Mouse (Mus musculus) left cerebral cortex, adult 8-10 months (tissue): Measurements from ENCODE around the gene Zfp39. TPM values are rescaled to one million over a fixed set of nuclear protein-coding genes. Genes with fewer than 3 reads are reported as not detected.

Source experiments
- DNase-seq, 2 experiments: peaks; one replicate each; pipeline ENCODE4 v3.0.0; 2022; ENCODE audit warnings: low spot score in 2 of 2
- total RNA-seq, 4 experiments: library from RNA; stranded (reverse); gene quantifications; 2 replicates each; pipeline ENCODE4 v1.2.4; 2022

Zfp39 gene
- total RNA-seq: 10 to 100 TPM in 3 of 4 experiments, 1 to 10 TPM in 1; 9.1 to 11.6 (median 10.4) TPM

DNA sequence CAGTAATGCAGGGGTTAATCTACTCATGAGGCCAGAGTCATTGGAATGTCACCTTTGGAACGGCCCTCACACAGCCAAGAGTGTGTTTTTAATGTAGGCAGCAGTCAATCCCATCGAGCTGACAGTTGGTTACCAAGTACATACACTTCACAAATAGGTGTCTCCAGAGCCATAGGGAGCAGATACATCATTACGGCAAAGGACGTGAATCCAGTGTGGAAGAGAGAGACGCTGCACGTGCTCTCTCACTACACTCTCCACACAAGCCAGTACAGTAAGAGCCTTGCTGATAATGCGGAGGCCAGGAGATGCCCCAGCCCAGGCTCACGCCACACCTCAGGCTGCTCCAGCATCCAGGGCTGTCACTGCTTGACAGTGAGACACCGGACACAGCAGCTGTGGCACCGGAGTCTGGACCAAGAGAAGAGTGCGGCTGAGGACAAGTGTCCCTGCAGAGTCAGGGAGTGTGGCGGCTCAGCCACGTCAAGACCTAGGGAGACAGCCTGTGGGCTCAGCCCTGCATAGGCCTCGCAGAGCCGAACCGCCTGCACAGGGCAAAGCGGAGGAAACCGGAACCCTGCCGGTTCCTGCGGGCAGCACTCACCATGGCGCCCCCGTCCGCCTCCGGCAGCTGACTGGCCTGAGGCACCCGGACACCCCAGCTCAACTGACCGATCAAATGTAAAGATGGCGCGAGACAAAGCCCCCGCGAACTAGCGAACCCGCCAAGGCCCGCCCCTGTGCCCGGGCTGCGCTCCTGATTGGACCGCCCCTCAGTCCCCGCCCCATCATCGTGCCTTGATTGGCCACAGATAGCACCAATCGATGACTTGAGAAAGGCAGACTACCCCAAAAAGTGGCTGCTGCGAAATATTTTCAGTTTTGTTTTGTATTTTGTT is at the start of gene Zfp39:
TSS of gene Zfp39 (minus strand) at position 715 of the 899 bp plus-strand sequence.
- peak; percentile 91 to 95 for DNase-seq

DNA sequence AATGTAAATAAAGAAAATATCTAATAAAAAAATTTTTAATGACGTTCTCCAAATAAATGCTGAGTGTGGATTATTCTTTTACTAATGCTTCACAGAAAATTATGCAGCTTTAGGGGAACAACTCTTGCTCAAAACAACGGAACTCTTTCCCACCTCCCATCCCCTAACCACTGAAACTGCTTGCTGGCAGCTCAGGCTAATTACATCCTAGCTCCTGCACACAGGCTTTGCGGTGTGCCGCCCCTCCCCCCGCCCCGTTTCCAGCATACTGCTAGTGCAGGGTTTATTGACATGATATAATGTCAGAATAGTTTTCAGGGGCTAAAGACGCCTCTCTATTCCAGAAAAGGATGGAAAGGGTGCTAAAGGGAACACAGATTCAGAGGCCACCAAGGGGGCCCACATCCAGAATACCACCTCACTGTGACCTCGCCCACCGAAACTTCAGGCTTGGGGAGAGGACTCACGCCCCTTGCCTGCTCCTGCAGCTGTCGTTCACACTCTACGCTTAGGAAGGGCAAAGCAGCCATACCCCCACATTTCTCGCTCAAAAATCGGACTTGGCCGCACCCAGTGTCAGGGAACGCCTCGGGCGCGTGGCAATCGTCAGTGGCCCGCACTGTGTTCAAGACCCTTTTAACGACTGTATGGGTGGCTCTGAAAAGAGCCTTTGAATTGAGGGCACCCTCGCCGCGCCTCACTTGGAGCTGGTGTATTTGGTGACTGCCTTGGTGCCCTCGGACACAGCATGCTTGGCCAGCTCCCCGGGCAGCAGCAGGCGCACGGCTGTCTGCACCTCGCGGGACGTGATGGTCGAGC is 49.5 kb upstream of the Zfp39 start:
- no peak for DNase-seq

DNA sequence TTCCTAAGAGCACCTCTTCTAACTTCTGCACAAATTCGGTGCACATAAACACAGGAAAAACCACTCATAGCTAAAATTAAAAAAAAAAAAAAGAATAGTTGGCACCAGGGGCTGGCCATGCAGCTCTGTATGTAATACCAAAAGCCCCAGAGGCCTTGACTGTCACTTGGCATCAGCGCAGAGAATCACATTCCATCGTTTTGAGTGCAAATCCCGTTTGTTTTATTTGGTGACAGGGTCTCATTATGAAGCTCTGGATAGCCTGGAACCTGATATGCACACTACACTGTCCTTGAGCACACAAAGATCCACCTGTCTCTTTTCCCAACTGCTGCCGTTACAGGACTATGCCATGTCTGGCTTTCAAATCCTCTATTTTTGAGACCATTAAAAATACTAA is 47.2 kb upstream of the Zfp39 start:
- DNase-seq: no peak

DNA sequence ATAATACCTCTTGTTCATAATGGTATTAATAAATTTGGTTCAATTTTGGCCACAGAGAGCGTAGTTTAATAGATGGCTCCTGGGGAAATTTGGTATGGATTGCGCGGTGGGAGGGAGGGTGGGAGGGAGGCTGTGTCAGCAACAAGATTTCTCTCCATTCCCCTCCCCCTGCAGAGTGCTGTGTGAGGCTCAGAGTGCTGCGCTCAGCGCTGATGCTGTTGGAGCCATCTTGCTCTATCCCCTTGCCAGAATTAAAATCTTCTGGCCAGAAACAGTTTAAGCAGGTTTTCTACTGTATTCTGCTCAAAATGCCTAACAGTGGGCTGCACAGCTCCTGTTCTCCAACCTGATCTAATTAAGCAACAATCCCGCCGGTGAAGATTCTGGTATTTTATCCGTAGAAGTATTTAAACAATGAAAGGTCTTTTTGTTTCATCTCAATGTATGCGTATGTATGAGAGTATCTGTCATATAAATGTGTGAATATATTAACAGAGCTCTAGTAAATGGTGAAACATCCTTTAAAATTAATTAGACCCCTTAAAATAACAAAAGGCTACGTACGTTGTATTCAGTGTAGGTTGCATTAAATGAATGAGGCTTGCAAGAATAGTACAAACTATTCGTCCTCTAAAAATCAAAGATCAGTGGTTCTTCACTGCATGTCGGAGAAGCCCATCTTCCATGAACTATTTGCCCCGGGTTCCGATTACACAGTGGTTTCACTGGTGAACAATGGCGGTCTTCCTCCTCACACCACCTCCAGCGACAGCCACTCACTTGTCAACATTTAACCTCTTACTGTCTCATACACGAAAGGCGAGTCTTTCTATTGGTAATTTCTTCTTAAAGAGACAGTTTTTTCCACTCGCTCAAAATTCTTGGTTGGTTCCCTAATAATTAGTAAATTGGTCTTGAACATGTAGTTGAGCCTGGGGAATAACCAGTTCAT is 45.7 kb upstream of the Zfp39 start:
- peak in 1 of 2 experiments; percentile 68 for DNase-seq

DNA sequence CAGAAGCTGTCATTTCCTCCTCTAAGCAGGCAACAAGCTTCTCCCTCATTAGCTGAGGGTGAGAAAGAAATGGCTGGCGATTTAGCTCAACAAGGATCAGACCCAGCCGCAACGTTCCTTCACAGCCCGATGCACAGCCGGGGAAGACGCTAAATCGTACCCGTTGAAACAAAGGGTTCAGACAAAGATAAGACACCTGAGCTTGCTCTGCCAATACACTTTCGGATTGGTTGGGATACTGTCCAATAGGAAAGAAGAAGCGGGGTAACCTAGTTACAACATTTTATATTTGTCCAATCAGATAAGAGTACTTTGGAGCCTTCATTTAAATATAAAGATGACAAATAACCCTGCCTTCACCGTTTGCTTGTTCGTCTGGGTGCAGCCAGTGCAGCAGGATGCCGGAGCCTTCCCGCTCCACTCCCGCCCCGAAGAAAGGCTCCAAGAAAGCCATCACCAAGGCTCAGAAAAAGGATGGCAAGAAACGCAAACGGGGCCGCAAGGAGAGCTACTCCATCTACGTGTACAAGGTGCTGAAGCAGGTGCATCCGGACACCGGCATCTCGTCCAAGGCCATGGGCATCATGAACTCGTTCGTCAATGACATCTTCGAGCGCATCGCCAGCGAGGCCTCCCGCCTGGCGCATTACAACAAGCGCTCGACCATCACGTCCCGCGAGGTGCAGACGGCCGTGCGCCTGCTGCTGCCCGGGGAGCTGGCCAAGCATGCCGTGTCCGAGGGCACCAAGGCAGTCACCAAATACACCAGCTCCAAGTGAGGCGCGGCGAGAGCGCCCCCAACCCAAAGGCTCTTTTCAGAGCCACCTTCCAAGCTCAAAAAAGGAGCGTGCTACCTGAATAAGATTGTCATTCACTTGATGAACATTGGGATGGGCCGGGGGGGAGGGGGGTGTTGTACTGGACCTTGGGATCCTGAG is 44.8 kb upstream of the Zfp39 start, which contains the start of gene Hist3h2ba:
TSS of gene Hist3h2ba (plus strand) at position 379 of the 938 bp plus-strand sequence.
- DNase-seq: peak; percentile 79 to 80

DNA sequence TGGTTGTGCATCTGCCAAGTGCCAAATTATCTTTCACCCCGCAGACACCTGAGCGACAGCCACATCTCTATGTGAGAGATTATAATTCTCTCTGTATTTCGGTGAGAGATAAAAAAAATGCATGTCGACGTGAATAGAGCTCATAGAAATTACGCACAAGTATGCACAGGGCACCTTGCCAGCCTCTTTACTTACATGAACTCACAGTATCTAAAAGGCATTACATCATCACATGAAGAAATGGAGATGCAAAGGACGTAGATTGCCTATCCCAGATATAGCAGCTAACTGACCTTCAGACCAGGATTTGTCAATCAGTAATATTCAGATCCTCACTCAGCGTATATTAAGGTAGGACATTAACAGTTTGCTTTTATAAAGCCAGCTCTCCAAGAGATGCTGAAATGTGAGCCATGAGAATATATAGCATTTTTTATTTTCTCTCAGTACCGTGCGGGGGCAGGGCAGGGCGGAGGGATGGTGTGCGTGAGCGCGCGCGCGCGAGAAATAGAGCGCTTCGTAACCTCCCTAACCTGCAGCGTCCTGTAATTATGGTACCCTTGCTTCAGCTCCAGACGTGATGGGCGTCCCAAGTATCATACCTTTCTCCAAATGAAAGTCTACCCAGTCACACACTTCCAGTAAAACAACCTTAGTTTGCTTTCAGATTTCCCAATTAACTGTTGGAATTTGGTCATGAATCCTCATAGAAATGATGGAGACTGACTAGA is 43.9 kb upstream of the Zfp39 start:
- DNase-seq: peak in 1 of 2 experiments; percentile 64

DNA sequence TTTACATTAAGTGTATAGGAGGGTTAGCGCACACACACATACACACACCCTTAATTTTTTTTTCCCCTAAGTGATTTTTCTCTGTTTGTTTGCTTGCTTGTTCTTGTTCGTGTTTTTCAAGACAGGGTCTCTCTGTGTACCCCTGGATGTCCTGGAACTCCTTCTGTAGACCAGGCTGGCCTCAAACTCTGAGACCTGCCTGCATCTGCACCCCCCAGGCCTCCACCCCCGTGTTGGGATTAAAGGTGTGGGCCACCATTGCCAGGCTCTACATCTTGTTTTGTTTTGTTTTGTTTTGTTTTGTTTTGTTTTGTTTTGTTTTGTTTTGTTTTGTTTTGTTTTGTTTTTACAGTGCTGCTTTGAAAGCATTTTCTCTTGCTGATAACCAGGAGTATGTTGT is 43.3 kb upstream of the Zfp39 start:
- DNase-seq: no peak

DNA sequence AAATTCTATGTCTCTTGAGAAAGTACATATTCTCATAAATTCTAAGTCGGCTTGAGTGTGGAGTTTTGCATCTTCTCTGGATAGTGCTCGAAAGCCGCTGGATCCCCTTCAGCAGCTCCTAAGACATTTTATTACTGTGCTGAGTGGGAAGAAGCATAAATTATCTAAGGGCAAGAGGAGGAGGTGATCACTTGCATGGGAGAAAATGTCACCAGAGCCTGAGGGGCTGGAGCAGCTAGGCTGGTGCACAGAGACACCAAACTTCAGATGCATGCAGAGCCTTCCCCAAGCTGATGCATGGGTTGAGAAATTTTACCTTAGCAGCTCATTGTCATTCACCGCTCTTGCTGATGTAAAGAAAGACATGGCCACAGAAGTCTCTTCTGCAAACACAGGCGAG is 40.1 kb upstream of the Zfp39 start:
- DNase-seq: no peak

DNA sequence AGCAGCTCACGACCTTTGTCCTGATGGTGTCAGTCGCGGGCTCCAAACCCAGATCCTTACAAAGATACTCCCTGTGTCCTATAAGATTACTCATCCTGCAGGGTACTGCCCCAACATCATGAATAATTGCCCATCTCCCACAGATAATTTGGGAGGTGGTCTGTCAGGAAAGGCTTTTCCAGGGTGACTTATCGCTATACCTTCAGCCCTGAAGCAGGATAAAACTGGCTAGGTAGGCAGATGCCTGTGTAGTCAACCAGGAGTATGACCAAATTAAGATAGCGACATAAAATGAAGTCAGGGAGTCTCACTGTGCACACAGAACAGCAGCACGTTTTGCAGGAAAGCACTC is 35.0 kb upstream of the Zfp39 start:
- DNase-seq: no peak

DNA sequence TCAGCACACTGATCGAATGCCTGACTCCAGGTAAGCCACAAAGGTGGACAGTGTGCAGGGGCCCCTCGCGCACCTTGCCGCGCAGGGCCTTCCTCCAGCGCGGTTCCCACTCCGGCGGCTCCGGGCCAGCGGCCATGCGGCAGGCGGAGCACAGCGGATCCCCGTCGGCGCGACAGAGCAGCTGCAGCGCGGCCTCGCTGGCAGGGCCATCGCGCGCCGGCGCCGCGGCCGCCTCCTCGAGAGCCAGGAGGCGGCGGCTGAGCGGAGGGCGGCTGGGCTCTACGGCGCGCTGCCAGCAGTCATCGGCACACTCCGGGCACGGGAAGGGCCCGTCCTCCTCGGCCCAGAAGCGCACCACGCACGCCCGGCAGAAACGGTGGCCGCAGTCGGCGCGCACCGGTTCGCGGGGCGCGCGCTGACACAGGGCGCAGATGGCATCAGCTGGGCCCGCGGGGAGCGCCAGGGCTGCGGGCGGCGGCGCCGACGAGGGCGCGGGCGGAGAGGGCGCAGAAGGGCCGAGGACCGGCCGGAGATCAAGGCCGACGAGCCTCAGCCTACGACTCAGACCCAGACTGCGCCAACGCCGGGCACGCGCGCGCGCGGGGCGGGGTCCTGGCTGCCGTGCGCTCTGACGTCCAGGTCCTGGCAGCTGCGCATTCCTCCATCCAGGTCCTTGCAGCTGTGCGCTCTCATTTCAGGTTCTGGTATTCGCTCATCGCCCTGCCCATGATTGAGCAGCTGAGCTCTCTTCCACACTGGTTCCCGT is 34.5 kb upstream of the Zfp39 start, which contains the start of gene Rnf187:
TSS of gene Rnf187 (minus strand) at position 595 of the 766 bp plus-strand sequence.
- peak; percentile 82 to 93 for DNase-seq

DNA sequence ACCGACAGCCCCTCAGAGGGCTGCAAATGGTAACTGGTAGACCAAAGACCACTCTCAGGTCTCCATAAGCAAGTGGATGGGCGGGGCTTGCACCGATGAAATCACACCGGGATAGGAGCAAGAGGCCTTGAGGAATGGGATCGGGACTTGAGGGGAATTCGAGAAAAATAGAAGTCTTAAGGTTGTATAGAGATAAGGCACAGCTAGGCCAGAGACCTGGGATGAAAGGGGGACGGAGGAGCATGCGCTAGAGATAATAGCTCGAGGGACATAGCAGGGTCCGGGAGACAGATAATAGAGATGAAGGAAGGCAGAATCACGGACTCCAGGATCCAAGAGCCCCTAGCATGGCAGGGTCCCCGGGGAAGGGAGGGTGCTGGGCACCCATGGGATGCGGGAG is 33.9 kb upstream of the Zfp39 start:
- DNase-seq: no peak

DNA sequence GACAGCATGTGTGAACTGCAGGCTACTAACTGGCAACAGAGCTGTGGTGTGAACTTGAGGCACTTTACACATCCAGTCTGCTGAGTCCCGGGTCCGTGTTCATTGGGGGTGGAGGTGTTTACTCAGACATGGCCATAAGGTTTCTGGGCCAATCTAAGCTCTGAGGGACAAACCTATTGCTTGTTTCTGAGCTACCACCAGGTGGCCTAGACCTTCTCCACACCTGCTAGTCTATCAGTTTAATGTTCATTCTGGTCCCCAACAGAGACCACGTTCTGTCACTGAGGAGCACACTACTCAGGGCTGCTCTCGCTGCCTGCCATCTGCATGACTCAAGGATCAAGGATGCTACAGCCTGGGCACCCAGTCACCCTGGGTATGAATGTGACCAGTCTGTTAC is 27.6 kb upstream of the Zfp39 start:
- DNase-seq: no peak

DNA sequence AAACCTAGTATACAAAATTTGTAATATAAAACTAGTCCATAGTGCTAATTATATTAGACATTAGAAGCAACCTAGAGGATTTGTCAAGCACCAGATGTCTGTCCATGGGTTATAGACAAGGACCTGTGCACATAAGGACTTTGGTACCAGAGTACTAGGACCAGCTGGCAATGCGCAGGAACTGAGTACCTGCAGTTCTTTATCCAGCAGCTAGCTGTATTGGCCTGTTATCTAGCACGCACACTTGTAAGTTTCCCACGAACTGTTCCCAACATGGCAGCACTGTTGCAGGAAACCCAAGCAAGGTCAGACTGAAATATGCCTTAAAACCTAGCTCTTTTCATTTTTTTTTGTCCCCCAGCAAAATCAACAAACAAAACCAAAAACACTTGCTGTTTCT is 26.2 kb upstream of the Zfp39 start:
- no peak for DNase-seq

DNA sequence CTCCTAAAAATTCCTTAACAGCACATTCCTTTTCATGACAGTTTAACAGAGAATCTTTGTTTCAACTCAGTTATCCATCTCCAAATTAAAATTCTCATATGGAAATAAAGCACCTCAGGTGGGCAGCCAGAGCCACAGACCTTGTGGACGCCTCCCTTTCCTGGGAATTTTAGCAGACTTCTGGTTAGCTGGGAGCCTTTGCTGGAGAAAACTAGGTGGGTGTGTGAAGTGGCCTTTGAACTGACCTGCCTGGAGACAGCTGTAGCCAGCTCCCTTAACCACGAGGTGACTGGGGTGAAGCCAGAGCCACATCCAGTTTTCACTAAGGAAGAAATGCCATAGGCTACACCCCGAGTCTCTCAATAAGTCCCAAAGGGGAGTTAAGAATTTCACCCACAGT is 25.6 kb upstream of the Zfp39 start:
- DNase-seq: no peak

DNA sequence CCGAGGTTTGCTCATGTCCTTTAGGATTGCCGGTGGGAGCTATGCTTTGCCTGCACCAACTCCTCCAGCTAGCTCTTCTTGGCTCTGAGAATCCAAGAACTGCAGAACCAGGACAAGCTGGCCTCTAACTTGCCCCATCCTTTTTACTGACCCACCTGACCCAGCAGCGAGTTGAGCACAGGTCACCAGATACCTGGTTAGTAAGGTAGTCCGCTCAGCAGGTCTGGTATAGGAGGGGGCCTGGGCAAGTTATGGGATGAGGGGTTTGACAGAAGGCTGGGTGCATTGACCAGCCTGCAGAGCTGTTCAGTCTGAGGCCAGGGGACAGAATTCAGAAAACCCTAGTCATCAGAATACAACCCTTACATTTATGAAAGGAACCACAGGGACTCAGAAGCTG is 25.0 kb upstream of the Zfp39 start:
- DNase-seq: no peak

DNA sequence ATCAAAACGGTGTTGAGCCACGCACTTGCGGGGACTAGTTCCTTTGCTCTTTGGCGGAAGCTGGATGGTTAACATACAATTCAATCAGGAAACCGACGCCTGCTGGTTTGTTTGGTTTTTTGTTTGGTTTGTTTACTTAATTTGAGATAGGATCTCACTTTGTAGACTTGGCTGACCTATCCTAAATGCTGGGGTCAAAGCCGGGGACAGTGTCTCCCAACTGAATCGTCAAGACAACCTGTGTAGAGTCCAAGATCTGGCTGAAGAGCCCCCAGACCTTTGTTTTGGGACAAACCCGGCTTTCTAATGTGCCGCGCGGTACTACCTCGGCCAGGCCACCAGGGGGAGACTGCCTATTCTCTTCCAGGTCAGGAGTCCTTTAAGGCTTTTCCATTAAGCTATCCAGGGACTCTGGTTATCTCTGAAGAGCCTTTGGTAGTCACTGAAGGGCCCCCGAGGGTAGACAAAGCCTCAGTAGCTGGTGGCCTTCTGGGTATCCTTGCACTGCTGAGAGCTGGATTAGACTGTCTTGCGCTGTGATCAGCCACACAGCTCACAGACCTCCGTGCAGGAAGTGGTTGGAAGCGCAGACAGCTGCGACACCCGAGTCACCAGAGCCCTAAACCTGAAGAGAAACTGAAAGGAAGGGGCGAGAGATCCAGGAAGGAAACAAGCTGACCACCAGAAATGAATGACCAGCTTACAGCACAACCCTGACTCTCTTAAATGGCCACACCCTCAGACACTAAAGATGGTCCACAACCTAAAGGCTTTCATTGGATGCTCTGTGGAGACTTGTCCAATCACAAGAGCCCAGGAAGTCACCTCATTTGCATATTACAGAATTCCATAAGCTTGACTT is 24.0 kb upstream of the Zfp39 start:
- DNase-seq: no peak

DNA sequence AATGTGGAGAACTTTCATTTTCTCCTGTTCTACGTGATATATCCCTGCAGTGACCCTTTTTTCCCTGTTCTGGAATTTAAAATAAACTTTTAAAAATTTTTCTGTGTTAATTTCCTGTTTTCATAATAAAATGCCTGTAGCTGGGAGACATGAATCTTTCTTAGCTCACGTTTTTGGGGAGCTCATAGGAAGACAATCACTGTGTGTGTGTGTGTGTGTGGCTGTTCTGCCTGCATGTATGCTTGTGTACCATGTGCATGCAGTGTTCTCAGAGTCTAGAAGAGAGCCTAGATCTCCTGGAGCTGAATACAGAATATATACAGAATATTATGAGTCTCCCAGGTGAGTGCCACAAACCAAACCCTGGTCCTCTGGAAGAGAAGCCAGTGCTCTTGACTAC is 23.0 kb upstream of the Zfp39 start:
- no peak for DNase-seq

DNA sequence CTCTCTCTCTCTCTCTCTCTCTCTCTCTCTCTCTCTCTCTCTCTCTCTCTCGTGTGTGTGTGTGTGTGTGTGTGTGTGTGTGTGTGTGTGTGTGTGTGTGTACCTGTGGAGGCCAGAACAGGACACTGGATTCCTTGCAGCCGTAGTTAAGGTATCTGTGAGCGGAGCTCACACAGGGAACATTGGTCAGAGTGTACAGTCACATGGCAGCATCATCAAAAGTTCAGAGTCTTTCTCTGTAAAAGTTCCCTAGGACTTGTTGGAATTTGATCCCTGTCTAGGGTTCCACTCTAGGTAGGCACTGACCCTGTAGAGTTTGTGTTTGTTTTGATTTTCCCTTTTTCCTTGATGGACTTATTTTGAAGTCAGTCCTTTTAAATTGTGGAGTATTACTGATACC is 22.6 kb upstream of the Zfp39 start:
- no peak for DNase-seq
